Mouse (Mus musculus) thymus, adult 2 months (tissue): Measurements from ENCODE around the gene Clec2d. TPM values are rescaled to one million over a fixed set of nuclear protein-coding genes. Genes with fewer than 3 reads are reported as not detected.
A peak's percentile ranks its signal among the peaks of the same experiment; 100 is the strongest.

Experiments used
- DNase-seq: peaks from one replicate; pipeline ENCODE4 v3.0.0; 2021
- H3K27ac ChIP-seq: fragments of 200-500 bp; 2 replicates; pipeline ENCODE4 v1.5.1; 2012; ENCODE audit warnings: low read length, control low read depth; ENCODE audit not compliant: control insufficient read depth, insufficient read depth
- H3K27me3 ChIP-seq: fragments of 200-500 bp; 2 replicates; pipeline ENCODE4 v1.6.1; 2012; ENCODE audit warnings: mild to moderate bottlenecking, low read length, moderate library complexity, mixed read lengths; ENCODE audit not compliant: control insufficient read depth, insufficient read depth
- H3K36me3 ChIP-seq: fragments of 200-500 bp; 2 replicates; pipeline ENCODE4 v1.6.1; 2012; ENCODE audit warnings: mild to moderate bottlenecking, low read length, moderate library complexity; ENCODE audit not compliant: control insufficient read depth, insufficient read depth
- H3K4me1 ChIP-seq: fragments of 200-500 bp; replicated peaks from 2 replicates; pipeline ENCODE4 v1.6.1; 2012; ENCODE audit warnings: low read length; ENCODE audit not compliant: control insufficient read depth, insufficient read depth
- H3K4me3 ChIP-seq: fragments of 200-500 bp; 2 replicates; pipeline ENCODE4 v1.5.1; 2012; ENCODE audit warnings: mild to moderate bottlenecking, low read length, control low read depth, moderate library complexity; ENCODE audit not compliant: control insufficient read depth, insufficient read depth
- CTCF ChIP-seq: fragments of 200-500 bp; IDR thresholded peaks from 2 replicates; pipeline ENCODE4 v1.5.1; 2012; ENCODE audit warnings: mild to moderate bottlenecking, control low read depth, low read length, moderate library complexity, borderline replicate concordance; ENCODE audit not compliant: control insufficient read depth, poor library complexity, insufficient read depth; ENCODE audit errors: extremely low read depth
- POLR2A ChIP-seq: fragments of 200-500 bp; IDR thresholded peaks from 2 replicates; pipeline ENCODE4 v1.6.1; 2012; ENCODE audit warnings: mild to moderate bottlenecking, low read length, control low read depth, moderate library complexity; ENCODE audit not compliant: control insufficient read depth, poor library complexity, insufficient read depth; ENCODE audit errors: extremely low read depth
- WGBS: fragments of 180-500 bp; shearing (Covaris S2); methylation state at CpG from one replicate; pipeline ENCODE4 v1.1.7; 2018; 5-methylcytosine and 5-hydroxymethylcytosine counted together
- polyA plus RNA-seq: library from polyadenylated mRNA; depleted of rRNA; stranded (reverse); fragments of >200 nt; gene quantifications from 2 replicates; pipeline ENCODE4 v1.2.3, GENCODE M21; 2012

Clec2d gene
- polyA plus RNA-seq, 1 experiment: 91.5 TPM

GRCm38 (mm10) chr6:129204838-129205237 lies 24.4 kb downstream of the Clec2d start:
- Histone ChIP-seq H3K4me1 (no peaks in the 10 kb centered on the region), H3K4me3 (no peak overlapping the region), H3K27me3 (no peaks in the 10 kb centered on the region), H3K27ac (no peak overlapping the region), H3K36me3 (no peaks in the 10 kb centered on the region)
- no peak for DNase-seq
- TF ChIP-seq POLR2A: no peak
- no peak for TF ChIP-seq CTCF
- WGBS: 99% methylated on average over 3 of the region's 3 CpGs

- H3K4me1 ChIP-seq: no peaks in the 10 kb centered on the region
- H3K36me3 ChIP-seq: no peaks in the 10 kb centered on the region
- peak overlapping the region; percentile 54; the same call in 1 of the 2 replicates for H3K27ac ChIP-seq
- no peak overlapping the region for H3K4me3 ChIP-seq
- WGBS: 90% methylated on average over 5 of the region's 5 CpGs
- TF ChIP-seq POLR2A (no peak), CTCF (no peak)
- H3K27me3 ChIP-seq: no peaks in the 10 kb centered on the region
- DNase-seq: no peak
Measured at GRCm38 (mm10) chr6:129208891-129209519, 28.6 kb downstream of the Clec2d start.

- Histone ChIP-seq H3K4me3 (no peak overlapping the region), H3K27ac (peak overlapping the region; percentile 54), H3K4me1 (peaks cover 3% of the 10 kb centered on the region), H3K36me3 (no peaks in the 10 kb centered on the region), H3K27me3 (no peaks in the 10 kb centered on the region)
- no peak for TF ChIP-seq POLR2A
- no peak for TF ChIP-seq CTCF
- no peak for DNase-seq
- 72% methylated on average over 1 of the region's 1 CpGs for WGBS
Measured at GRCm38 (mm10) chr6:129209785-129210446, 29.5 kb downstream of the Clec2d start.

GRCm38 (mm10) chr6:129210447-129210790 lies 30.0 kb downstream of the Clec2d start:
- TF ChIP-seq POLR2A: no peak
- no peak for TF ChIP-seq CTCF
- peak; percentile 44 for DNase-seq
- H3K36me3 ChIP-seq: no peaks in the 10 kb centered on the region
- 6% methylated on average over 4 of the region's 4 CpGs for WGBS
- H3K4me3 ChIP-seq: no peak overlapping the region
- H3K4me1 ChIP-seq: peaks cover 3% of the 10 kb centered on the region
- peak overlapping the region; percentile 48; the same call in 1 of the 2 replicates for H3K27ac ChIP-seq
- no peaks in the 10 kb centered on the region for H3K27me3 ChIP-seq

- Histone ChIP-seq H3K4me1 (peaks cover 3% of the 10 kb centered on the region), H3K27ac (peak overlapping the region; percentile 44; the same call in 1 of the 2 replicates), H3K27me3 (no peaks in the 10 kb centered on the region), H3K36me3 (no peaks in the 10 kb centered on the region), H3K4me3 (no peak overlapping the region)
- TF ChIP-seq POLR2A (no peak), CTCF (no peak)
- no peak for DNase-seq
Measured at GRCm38 (mm10) chr6:129212421-129213195, 32.2 kb downstream of the Clec2d start.

- no peak for DNase-seq
- Histone ChIP-seq H3K4me1 (peaks cover 5% of the 10 kb centered on the region), H3K27ac (no peak overlapping the region), H3K4me3 (no peak overlapping the region), H3K27me3 (no peaks in the 10 kb centered on the region; the same call in 1 of the 2 replicates), H3K36me3 (no peaks in the 10 kb centered on the region)
- TF ChIP-seq POLR2A (no peak), CTCF (no peak)
- 98% methylated on average over 1 of the region's 1 CpGs for WGBS
Measured at GRCm38 (mm10) chr6:129213497-129213896, 33.1 kb downstream of the Clec2d start.
